Mouse (Mus musculus) lung, postnatal 0 days (tissue): ENCODE measurements around the gene Iqcc.

Experiments
- CTCF ChIP-seq: IDR thresholded peaks from 2 replicates; pipeline ENCODE4 v1.5.1; 2016; ENCODE audit warnings: antibody characterized with exemption, mild to moderate bottlenecking
- EP300 ChIP-seq: IDR thresholded peaks from 2 replicates; pipeline ENCODE4 v1.6.1; 2016; ENCODE audit warnings: antibody characterized with exemption, mild to moderate bottlenecking, control low read depth

GRCm38 (mm10) chr4:129610026-129610425 is 8.9 kb downstream of the Iqcc start:
- TF ChIP-seq CTCF (no peak), EP300 (no peak)
